Mouse (Mus musculus): Measurements from ENCODE around the gene 4930467E23Rik. TPM values are rescaled to one million over a fixed set of nuclear protein-coding genes. Genes with fewer than 3 reads are reported as not detected.
"Not testable (repeated sequence)": the region's sequence is repeated elsewhere in the genome, so short reads cannot be mapped to it uniquely, and the experiment has no call there.

Gene 4930467E23Rik
- polyA plus RNA-seq, 1 experiment = not detected

DNA sequence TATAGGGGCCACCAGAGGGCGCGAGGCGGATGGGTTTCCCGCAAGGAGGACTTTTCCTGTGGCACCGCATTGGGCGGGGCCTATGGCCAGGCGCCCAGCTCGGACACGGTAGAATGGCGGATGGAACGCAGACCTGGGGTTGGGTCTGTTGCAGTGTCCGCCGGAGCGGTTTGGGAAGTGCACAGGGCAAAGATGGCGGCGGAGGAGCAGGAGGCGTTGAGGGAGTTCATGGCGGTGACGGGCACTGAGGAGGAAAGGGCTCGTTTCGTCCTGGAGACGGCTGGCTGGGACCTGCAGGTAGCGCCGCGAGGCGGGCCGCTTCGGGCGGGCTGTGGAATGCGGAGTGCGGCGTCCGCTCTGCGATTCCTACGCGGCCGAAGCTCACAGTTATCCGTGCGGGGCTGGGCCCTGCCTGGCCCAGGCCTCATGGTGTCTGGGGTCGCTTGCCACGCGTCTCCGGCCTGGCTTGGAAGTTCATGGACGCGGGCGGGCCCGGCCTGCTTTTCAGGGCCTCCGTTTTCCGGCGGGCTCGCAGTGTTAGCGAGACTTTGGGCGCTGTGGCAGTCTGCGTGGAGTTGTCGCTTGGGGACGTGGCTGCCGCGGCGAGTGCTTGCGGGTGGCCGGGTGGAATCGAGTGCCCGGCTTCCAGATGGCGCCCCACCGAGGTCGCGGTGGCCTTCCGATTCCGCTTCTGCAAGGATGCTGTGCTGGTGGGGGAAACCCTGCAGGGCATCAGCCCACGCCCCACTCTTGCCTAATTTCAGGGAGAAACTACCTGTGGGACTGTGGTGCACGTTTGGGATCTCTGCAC lies 55.4 kb downstream of the 4930467E23Rik start:
- not testable (repeated sequence) for H3K4me1 ChIP-seq (ENCODE audit: control insufficient read depth, insufficient read depth, insufficient read length, low read length)
- Histone ChIP-seq H3K4me3 (ENCODE audit: insufficient read depth, low read depth, low read length) (peak overlapping the region; percentile 88), H3K27ac (replicated peaks; ENCODE audit: low read depth, low read length) (peak overlapping the region; percentile 73)

GRCm38 (mm10) chr8:19792696-19793095 lies 63.3 kb downstream of the 4930467E23Rik start:
- not testable (repeated sequence) for H3K4me3 ChIP-seq (ENCODE audit: insufficient read depth, low read depth, low read length); H3K27ac ChIP-seq (replicated peaks; ENCODE audit: low read depth, low read length); H3K4me1 ChIP-seq (ENCODE audit: control insufficient read depth, insufficient read depth, insufficient read length, low read length)

Other genes with a start within 250 kb of the 4930467E23Rik start
- not detected in 2 replicates for gene Defb7, start 234.5 kb upstream of the 4930467E23Rik start, polyA plus RNA-seq (2012; ENCODE audit: insufficient read depth, insufficient read length, missing spikeins)
- not detected in 2 replicates for gene Gm31371, start 173.8 kb downstream of the 4930467E23Rik start, polyA plus RNA-seq (2012; ENCODE audit: insufficient read depth, insufficient read length, missing spikeins)